Mouse (Mus musculus) thymus, postnatal 10 days (tissue): ENCODE results near the gene Lima1.
"Not testable (repeated sequence)": the region's sequence is repeated elsewhere in the genome, so short reads cannot be mapped to it uniquely, and the experiment has no call there.

ENCODE experiments used
- DNase-seq, 2 experiments: peaks; one replicate each; pipeline ENCODE4 v3.0.0; 2021; ENCODE audit warnings: low spot score in 2 of 2

Gene Lima1

DNA sequence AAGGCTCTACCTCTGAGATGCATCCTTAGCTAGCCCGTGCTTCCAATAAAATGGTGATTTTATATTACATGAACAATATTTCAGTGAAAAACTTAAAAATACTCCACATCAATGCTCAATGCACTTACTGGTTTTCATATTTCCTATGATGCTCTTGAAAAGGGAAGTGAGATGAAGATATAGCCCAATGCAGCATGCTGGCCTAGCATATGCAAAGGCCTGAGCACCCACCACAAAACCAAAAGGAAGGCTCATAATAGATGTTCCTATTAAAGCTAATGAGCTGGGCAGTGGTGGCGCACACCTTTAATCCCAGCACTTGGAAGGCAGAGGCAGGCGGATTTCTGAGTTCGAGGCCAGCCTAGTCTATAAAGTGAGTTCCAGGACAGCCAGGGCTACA, 69.6 kb downstream of the Lima1 start:
- no peak for DNase-seq

DNA sequence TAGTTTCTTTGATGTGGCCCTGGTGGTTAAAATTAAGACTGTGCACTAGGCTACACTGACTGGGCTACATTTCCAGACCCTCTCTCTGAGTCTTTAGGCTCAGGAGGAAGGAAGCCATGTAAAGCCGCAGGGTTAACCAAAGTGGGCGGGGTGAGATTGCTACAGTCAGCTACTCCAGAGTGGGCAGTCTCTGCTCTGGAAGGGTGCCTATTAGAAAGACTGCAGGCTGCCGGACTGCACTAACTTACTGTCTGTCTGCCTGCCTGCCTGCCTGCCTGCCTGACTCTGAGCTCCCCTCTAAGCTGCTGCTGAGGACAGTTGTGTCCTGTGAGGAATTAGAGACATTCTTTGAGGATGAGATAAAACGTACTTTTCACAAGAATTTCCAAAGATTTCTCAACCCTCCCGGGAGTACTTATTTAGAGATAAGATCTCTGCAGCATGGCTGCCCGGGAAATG, 72.0 kb downstream of the Lima1 start:
- DNase-seq: peak in 1 of 2 experiments; percentile 9

DNA sequence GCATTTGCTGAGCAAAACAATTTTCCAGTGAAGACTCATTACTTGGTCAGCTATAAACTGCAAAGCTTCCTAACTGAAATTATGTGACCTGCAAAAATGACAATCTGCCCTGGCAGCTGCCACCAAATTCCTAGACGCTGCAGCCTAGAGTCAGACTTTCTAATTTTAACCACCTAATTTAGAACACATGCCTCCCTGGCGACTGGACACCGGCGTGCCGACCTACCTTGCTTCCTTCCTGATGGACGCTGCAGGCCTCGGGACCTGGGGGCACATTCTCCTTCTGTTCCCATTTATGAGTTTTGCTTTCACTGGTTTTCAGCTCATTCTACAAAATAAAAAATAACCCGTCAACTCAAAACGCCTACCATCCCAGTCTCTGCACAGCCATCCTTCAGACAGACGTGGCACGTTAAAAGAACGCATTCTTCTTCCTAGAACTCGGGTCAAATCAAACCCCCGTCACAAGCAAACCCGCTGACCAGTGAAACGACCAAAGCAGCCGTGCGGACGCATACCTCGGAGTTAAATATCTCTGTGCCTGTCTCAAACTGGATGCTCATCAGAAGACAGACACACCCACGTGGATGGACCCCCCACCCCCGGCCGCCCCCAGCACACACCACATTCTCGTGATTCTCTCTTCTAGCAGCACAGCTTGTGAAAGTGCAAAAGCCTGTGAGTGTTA, 73.2 kb downstream of the Lima1 start:
- DNase-seq: no peak

DNA sequence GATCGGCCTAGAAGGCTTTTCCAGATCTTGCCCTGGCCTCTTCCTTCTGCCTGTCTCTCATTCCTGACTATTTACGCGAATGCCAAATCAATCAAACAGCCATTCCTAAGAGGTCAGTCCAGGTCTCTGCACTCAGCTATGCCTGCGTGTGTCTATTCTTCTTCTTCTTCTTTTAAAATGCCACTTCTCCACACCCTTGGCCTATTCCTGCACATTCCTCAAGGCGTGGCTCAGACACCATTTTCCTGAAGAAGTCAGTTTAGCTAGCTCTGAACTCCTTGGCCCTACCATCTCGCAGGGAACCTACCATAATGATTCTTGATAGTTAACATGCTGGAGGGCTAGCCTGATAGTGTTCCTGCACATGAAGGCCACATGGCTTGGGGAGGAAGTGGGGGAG, 75.5 kb downstream of the Lima1 start:
- no peak for DNase-seq

DNA sequence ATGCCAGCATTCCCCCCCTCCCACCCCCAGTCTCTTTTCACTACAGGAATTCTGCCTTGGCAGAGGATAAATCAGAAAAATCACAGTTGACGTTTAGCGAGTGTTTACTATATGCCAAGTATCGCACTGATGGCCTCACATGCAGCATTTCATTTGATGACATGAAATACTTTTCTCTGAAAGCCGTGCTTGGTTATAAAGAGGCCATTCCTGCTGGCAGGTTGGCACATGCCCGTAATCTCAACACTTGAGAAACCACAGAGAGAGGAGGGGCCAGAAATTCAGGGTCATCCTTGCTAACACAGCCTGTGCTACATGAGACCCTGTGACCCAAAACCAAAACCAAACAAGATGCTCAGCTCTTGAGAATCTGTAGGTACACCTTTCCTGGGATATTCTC, 77.4 kb downstream of the Lima1 start:
- no peak for DNase-seq

DNA sequence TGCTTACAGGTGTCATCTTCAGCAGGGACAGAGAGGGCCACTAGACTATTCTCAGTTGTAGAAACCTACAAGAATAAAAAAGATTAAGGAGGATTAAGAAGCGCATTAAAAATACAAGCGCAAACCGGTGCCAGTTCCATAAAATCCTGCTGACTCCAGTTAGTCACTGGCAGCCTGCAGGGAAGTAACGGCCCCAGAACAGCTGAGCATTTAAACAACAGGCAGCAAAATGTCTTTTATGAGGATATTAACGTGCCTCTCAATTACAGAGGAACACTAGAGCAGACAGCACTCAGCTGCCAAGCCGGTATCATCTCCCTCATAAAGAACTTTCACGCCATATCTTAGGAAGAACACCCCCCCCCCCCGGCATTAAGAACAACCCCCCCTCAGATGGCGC, 78.5 kb downstream of the Lima1 start:
- DNase-seq: no peak

DNA sequence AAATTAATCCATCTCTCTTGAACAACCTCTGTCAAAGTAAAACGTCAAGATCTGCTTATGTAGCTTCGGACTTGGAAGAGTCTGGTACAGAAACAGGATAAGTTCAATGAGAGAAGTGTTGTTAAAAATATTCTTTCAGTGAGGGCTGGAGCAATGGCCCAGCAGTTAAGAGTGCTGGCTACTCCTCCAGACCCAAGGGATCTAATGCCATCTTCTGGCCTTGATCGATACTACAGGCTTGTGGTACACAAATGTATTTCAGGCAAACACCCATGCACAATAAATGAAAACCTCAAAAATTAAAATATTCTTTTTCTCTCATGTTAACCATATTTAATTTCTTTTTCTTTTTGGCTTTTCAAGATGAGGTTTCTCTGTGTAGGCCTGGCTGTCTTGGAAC, 79.2 kb downstream of the Lima1 start:
- DNase-seq: peak in 1 of 2 experiments; percentile 11

DNA sequence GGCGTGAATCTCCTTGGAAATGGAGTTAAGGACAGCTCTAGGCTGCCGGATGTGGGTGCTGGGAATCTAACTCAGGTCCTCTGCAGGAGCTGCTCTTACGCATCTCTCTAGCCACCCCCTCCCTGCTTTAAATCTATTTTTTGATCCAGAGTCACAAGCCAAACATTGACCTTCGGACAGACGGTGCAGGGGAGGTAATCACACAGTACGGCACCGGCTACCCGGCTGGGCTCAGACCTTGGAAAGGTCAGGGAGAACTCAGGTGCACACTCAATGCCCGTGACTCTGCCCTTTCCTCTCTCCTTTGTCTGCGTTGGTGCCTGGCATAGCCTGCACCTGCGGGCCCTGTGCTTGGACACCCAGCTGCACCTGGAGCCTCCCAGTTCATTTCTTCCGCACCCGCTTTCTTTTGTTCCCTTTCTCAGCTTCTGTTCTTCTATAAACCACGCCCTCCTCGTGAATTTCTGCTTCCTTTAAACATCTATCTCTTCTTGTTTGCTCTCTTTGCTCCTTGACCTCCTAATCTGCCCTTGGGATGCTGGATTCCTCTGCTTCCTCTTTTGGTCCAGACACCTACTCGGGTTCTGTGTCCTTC, 82.9 kb downstream of the Lima1 start:
- DNase-seq: no peak

DNA sequence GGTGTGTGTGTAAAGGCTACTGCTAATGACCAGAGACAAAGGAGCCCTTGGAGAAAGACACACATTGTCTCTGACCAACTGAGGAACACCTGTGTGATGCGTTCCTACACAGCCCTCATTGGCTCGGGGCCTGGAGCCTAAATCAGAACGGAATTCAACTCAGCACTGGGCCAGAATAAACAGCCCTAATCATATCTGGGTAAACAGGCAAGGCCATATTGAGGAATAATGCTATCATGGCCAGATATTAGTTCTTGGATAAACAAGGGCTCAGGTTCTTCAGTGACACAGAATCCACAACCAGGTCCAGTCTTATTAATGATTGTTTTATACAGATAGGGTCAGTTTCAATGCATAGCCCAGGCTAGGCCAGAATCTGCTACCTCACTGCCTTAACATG, 84.3 kb downstream of the Lima1 start:
- no peak for DNase-seq

DNA sequence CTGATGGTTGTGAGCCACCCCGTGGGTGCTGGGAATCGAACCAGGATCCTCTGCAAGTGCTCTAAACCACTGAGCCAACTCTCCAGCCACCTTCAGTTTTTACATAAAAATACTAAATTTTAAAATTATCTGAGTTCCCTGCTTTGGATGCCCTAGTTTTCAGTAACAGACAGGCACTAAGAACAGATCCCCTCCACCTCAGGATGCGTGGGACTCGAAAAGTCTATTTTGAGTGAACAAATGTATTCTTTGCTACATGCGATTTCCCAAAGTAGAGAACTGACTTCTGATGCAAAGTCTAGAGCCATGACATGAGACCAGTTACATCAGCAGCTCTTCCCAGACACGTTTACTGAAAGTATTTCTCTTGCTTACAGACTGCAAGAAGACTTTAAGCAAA, 84.8 kb downstream of the Lima1 start:
- DNase-seq: no peak

DNA sequence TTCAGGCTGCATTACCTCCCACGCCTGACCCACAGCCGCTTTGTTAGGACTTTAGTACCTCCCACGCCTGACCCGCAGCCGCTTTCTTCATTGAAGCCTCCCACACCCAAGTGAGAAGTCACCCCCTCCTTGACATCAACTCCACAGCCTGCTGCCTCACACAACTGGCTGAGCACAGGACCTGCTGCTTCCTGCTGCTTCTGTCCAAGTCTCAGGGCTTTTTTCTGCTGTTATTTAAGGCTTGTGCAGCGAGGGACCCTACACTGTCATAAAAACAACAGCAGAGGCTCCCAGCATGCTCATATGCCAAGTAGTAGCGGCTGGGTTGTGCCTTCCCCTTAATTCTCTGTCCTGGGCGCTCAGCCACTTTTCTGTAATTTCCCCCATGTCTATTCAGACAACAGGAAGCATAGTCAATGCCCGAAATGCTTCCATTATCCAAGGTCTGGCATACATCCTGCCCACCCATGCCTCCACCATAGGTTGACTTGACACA, 87.6 kb downstream of the Lima1 start:
- no peak for DNase-seq

DNA sequence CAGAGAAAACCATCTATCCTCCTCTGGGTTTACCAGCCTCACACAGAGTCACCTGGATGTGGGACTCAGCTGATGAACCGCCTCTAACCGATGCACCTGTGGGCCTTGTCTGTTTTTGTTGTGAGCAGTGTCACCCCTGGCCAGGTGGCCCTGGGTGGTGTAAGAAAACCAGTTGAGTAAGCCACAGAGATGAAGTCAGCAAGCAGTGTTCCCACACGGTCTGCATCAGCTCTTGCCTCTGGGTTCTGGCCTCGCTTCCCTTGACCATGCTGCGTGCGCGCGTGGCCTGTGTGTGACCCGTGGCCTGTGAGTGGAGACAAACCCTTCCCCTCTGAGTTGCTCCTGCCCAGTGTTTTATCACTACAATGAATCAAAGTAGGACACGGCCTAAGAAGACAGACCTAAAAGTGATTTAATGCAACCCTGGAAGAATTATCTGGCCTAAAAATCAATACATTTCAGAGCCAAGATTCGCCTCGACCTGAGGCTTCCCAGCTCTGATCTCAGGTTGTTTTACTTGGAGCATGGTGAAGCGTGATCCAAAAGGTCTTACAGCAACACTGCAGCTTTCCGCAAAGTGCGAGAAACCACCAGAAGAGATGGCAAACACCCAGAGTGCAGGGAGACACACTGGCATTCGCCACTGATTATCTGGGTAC, 96.5 kb downstream of the Lima1 start:
- no peak for DNase-seq

DNA sequence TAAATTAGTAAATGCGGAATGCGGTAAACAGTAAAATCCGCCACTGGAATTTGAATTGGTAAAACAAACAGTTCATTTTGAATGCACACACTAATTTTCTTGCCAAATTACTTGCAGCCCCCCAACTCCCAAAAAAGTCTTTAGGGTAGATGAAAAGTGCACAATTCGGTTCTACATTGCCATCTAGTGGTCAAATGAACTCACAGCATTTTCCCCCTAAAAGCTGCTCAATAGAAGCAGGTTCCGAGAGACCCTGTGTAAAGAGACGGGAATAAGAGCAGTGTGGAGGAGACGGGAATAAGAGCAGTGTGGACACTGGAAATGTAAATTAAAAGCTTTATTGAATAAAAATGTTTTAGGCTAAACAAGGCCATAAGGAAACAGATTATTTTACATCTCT, 97.1 kb downstream of the Lima1 start:
- DNase-seq: peak in 1 of 2 experiments; percentile 53

DNA sequence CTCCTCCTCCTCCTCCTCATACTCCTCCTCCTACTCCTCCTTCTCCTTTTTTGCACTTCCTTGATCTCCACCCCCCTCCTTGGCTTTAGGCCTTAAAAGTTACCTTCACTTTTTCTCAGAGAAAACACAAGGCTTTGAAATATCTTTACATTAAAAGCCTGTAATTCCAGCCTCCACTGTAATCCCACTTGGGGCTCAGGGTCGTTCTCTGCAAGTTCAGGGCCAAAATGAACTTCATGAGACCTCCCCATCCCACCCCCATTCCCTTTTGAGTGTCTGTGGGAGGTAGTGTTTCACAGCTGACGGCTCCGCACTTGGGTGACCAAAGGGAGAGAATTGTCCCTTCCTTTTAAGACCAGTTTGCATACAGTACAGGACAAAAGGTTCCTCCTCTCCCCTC, 102.3 kb downstream of the Lima1 start:
- DNase-seq: no peak

DNA sequence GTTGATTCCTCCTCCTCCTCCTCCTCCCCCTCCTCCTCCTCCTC, 102.6 kb downstream of the Lima1 start, which contains the start of gene Cers5:
Cers5 (minus strand) TSS at position 5 of the 44 bp plus-strand sequence.
- DNase-seq: not testable (repeated sequence)

DNA sequence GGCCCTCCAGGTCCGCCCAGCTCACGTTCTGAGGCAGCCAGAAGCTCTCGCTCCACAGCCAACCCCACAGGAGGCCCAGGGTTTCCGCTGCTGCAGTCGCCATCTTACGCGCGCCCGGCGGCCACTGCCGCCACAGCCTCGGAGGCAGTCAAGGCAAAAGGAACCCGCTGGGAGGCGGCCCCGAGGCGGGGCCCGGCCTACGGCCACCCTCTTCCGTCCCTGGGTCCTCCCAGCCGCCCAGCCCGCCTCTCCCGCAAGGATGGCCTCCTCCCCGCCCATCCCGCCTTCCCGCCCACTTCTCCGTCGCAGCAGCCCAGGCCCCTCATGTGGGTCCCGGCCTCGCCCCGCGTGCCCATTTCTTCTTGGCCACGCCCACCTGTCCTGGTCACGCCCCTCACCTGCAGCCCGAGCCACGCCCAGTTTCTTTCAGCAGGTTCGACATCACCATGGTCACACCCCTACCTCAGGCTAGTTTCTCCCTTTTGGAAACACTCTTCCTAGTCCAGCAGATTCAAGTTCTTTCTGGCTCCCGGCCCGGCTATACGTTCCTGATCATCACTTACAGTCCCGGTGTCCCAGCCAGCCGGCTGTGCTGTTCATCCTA, 102.9 kb downstream of the Lima1 start:
- peak; percentile 80 to 84 for DNase-seq

DNA sequence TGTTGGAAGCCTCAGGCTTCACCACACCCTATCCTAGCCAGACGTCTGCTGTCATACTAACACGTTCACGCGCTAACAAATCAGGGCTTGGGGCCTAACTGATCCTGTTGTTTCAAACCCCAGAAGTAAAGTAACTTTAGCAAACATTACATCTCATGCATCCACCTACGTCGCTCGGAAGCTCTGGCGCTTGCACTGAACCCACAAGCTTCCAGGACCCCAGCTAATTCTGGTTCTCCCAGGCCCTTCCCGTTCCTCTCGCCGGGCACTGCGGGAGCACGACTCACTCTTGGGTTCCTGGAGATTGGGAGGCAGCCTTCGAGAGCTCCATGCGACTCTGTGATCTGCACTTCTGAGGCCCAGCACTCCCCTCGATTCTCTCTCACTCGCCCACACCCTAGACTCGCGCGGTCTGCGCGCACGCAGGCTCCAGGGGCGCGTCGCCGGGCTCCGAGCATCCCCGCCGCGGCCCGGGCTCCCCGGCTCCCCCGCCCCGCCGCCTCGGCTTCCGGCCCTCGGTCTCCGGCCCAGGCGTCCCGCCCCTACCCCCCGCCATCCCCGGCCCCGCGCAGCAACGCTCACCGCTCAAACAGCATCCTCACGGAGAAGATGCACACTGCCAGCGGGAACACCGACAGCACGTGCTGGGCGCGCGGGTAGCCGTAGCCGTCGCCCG, 103.5 kb downstream of the Lima1 start:
- peak in 1 of 2 experiments; percentile 61 for DNase-seq

DNA sequence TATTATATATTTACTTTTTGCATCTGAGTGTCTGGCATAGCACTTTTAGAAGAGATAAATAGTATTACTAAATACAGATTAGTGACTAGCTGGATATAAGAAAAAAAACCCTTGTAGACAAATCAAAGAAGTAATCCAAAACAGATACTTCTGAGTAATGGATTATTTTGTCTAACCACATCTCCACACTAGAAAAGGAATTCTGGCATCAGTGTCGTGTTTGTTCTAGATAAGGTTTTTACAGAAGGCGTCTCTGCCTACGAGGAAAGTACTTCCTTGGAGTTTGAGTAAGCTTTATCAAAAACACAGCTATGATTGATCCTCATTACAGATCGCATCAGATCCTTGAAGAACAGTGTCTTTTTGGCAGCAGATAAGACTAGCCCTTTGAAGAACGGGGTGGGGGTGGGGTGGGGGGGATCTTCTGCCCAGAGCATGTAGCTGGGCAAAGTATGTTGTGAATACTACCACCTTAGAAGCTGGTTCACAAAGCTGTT, 104.2 kb downstream of the Lima1 start:
- no peak for DNase-seq

DNA sequence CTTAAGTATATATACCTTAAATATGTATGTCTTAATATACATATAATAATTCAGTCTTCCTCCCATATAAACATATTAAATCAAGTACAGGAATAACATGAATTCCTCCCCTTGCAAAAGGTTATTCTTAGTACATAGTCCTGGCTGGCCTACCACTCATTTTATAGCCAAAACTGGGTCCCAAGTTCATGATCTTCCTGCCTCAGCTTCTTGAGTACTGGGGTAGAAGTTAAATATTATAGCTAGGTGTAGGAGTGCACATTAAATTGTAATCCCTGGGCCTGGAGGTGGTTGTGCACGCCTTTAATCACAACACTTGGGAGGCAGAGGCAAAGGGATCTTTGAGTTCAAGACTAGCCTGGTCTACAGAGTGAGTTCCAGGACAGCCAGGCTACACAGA, 106.5 kb downstream of the Lima1 start:
- no peak for DNase-seq

DNA sequence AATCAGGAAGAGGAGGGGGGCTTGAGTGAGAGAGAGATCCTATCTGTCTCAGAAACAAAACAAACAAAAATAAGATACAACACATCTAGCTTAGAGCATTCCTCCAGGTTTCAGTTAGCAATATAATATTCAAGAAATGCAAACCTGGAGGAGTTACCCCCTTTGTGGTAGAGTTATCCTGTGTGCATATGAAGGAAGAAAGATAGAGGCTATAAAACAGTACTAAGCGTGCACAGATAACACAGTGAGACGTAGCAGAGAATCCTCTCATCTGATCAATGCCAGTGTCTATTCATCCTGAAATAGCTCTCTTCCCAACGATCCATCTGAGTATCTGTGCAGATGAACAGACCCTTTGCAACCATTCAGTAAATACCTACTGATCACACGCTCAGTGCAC, 107.8 kb downstream of the Lima1 start:
- DNase-seq: no peak

DNA sequence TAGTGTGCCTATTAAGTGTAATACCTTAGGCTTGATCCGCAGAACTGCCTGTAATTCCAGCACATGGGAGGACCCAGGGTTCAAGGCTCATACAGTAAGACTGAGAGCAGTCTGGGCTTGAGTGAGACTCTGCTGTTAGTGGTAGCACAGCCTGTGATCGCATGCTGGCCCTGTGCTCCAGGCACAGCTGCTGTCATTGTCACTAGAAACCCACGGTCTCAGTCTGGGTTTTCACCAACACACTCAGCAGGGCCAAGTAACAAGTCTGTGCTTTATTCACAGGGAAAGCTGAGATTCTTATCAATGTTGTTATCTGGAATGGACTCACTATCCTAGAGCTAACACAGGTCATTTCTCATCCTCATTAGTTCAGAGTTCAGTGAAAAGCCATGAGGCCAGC, 121.1 kb downstream of the Lima1 start:
- no peak for DNase-seq

DNA sequence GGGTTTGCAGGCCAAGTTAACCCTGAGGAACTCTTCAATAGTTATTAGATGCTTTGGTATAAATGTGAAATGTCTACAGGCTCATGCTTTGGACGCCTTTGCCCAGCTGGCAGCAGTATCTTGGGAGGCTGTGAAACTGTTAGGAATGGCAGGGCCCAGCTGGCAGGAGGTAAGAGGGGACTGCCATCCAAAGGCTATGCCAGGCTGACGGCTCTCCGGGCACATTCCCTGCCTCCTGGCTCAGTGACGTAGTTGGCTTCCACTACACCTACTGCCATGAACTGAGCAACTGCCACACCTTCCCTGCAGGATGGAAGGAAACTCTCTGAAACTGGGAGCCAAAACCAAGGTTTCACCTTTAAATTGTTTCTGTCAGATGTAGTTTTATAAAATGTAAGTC, 135.0 kb downstream of the Lima1 start:
- no peak for DNase-seq

DNA sequence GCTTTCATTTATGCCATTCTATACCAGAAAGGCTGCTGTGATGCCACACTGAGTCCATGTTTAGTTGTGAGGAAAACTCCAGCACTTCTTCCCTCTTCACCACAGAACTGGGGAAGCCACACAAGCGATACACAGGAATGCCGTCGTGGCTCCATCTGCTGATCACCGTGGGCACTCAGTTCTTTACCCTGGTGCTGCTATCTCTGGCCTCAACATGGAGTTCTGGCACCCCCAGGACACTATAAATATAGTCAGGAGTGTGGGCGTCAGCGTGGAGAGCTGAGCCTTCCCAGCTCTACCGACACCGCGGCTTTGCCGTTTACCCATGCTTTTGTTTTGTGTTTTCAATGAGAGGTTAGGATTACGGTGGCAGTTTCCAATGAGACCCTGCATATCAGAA, 138.6 kb downstream of the Lima1 start:
- DNase-seq: no peak
